8 mouse cellular contexts compared by ENCODE assay signal in the genomic region with DNA sequence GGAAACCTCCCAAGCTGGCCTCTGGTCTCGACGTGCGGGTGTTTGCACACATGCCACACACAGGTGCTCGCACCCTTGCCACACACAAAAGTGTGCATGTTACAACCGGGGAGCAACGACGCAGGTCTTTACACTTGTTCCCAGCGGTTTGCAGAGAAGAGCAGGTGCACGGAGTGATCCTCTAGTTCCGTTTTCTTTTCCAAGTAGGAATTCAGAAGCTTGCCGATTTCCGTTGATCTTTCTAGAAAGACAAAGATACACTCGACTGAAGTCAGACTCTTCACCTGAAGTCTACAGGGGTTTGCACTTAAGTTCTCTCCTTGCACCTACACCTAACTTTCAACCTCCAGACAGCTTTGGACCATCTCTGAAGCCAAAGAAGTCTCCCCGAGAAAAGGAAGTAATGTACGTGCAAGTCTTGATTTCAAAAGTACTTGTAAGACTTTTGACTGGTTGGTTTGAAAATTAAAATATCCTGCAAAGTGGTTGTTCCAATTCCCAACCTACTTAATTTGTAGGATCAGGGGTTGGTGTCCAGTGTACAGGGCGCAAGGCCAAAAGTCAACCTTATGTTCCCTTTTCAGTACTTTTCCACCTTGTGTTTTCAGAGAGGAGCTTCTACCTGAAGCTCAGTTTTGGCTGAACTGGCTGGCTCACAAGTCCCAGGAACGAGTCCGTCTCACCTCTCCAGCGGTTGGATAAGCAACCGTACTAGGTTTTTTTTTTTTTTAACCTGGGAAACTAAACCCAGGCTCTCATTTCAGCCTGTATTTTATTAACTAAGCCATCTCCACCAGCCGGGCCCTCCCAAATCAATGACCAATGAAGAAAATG. TPM values are rescaled to one million over a fixed set of nuclear protein-coding genes. Genes with fewer than 3 reads are reported as not detected.
DNase-seq lines count a peak whose midpoint lies in the region; ATAC-seq and TF ChIP-seq lines count a peak whose summit lies in the region.

No protein-coding gene starts in this region.

- H3K27ac ChIP-seq in forebrain, embryonic 14.5 days (ENCODE audit: low read depth, low read length), result peak overlapping the region; percentile 63; the same call in 1 of the 2 replicates
- peak overlapping the region; percentile 99 for H3K27ac ChIP-seq in liver, postnatal 0 days (ENCODE audit: low read depth)

- H3K4me1 ChIP-seq in E14TG2a.4 (replicated peaks; ENCODE audit: low read depth, low read length), result peaks cover 77% of the 10 kb centered on the region
- H3K4me1 ChIP-seq in forebrain, embryonic 14.5 days (ENCODE audit: control insufficient read depth, insufficient read depth, low read length), result peaks cover 23% of the 10 kb centered on the region
- H3K4me1 ChIP-seq in liver, postnatal 0 days (ENCODE audit: insufficient read depth), result peaks cover 36% of the 10 kb centered on the region

- H3K4me2 ChIP-seq in forebrain, embryonic 14.5 days (ENCODE audit: low read length), result peak overlapping the region; percentile 83
- peak overlapping the region; percentile 93 for H3K4me2 ChIP-seq in liver, postnatal 0 days (ENCODE audit: low read depth, low read length)

- 80% methylated on average over 21 of the region's 21 CpGs for WGBS in forebrain, embryonic 14.5 days
- WGBS in liver, postnatal 0 days (ENCODE audit: insufficient replicate concordance), result 58% methylated on average over 21 of the region's 21 CpGs

- no peaks in the 10 kb centered on the region for H3K9me3 ChIP-seq in E14TG2a.4 (ENCODE audit: low read length)
- no peaks in the 10 kb centered on the region for H3K9me3 ChIP-seq in forebrain, embryonic 14.5 days (replicated peaks; ENCODE audit: control insufficient read depth, low read length)
- H3K9me3 ChIP-seq in liver, postnatal 0 days (ENCODE audit: low read length), result no peaks in the 10 kb centered on the region

- H3K27me3 ChIP-seq in E14TG2a.4 (ENCODE audit: insufficient read depth, low read length), result no peaks in the 10 kb centered on the region
- no peaks in the 10 kb centered on the region for H3K27me3 ChIP-seq in forebrain, embryonic 14.5 days (replicated peaks; ENCODE audit: control insufficient read depth, insufficient read depth, low read length)
- H3K27me3 ChIP-seq in liver, postnatal 0 days (ENCODE audit: insufficient read depth, low read length), result no peaks in the 10 kb centered on the region

- ATAC-seq in forebrain, embryonic 14.5 days, result no peak
- no peak for ATAC-seq in liver, postnatal 0 days

- 0 out of 2 replicates have a peak, but pooled peaks have one; percentile 16 for TF ChIP-seq EP300 in liver, postnatal 0 days (IDR thresholded peaks at IDR 0.05; ENCODE audit: low read depth)

- intact Hi-C loops in heart, postnatal 25 days (cut with DNase I), result loop anchor here (2.0 to 10.0 kb wide), 4 partner anchors 44 to 286 kb away; a partner anchor contains a TSS

- H3K9ac ChIP-seq in forebrain, embryonic 14.5 days (ENCODE audit: low read length), result peak overlapping the region; percentile 79
- peak overlapping the region; percentile 69 for H3K9ac ChIP-seq in liver, postnatal 0 days (replicated peaks)

- peaks cover 62% of the 10 kb centered on the region for H3K36me3 ChIP-seq in E14TG2a.4 (ENCODE audit: insufficient read depth, low read length)
- peaks cover 37% of the 10 kb centered on the region for H3K36me3 ChIP-seq in forebrain, embryonic 14.5 days (ENCODE audit: control insufficient read depth, insufficient read depth, low read length)
- H3K36me3 ChIP-seq in liver, postnatal 0 days (replicated peaks; ENCODE audit: insufficient read depth, low read length), result peaks cover 18% of the 10 kb centered on the region

- TF ChIP-seq CTCF in E14TG2a.4 (conservative IDR thresholded peaks at IDR 0.05; ENCODE audit: low read length), result no peak
- TF ChIP-seq CTCF in liver, postnatal 0 days (IDR thresholded peaks at IDR 0.05; ENCODE audit: low read depth), result no peak

- H3K4me3 ChIP-seq in E14TG2a.4 (replicated peaks; ENCODE audit: low read length), result peak overlapping the region; percentile 88
- H3K4me3 ChIP-seq in forebrain, embryonic 14.5 days (ENCODE audit: low read depth, low read length), result peak overlapping the region; percentile 76
- peak overlapping the region; percentile 65 for H3K4me3 ChIP-seq in liver, postnatal 0 days (ENCODE audit: low read depth, low read length)

- DNase-seq in heart, adult 11 months, result peak; percentile 87
- DNase-seq in heart, postnatal 25 days (ENCODE audit: low spot score), result no peak
- no peak for DNase-seq in forebrain, embryonic 14.5 days (ENCODE audit: low spot score)
- DNase-seq in liver, postnatal 0 days, result no peak
- DNase-seq in adrenal gland, postnatal 36 days, result no peak
- DNase-seq in adrenal gland, postnatal 4 days (ENCODE audit: low spot score in 2 of 2), result no peak
- DNase-seq in retina, embryonic 14.5 days (ENCODE audit: low spot score), result no peak

RNA-seq across cellular contexts. Expression of a gene that starts 0.8 kb away (rescaled TPM):
- 10 to 100 TPM; 23.9 to 24.8 TPM for total RNA-seq in heart, postnatal 25 days (2021)
- polyA plus RNA-seq in forebrain, embryonic 14.5 days (2014; fragmentation: Nextera tagmentation; extraction: Ambion mirVana), result 173 and 185 TPM in 2 replicates
- polyA plus RNA-seq in liver, postnatal 0 days (2015; fragmentation: Nextera tagmentation; extraction: Ambion mirVana), result 73.3 and 78.9 TPM in 2 replicates
- 10 to 100 TPM; 63.7 to 70.9 TPM for total RNA-seq in adrenal gland, postnatal 36 days (2021)
- total RNA-seq in adrenal gland, postnatal 4 days (2021), result 100 to 1,000 TPM; 112 to 121 TPM

RNA-seq across cellular contexts. Expression of a gene that starts 2.9 kb away (rescaled TPM):
- 10 to 100 TPM; 10.7 to 12.6 TPM for total RNA-seq in heart, postnatal 25 days (2021)
- polyA plus RNA-seq in forebrain, embryonic 14.5 days (2014; fragmentation: Nextera tagmentation; extraction: Ambion mirVana), result 8.0 and 8.5 TPM in 2 replicates
- 4.6 and 5.7 TPM in 2 replicates for polyA plus RNA-seq in liver, postnatal 0 days (2015; fragmentation: Nextera tagmentation; extraction: Ambion mirVana)
- total RNA-seq in adrenal gland, postnatal 36 days (2021), result 10 to 100 TPM; 18.9 to 20.0 TPM
- 10 to 100 TPM; 20.4 to 21.9 TPM for total RNA-seq in adrenal gland, postnatal 4 days (2021)

RNA-seq across cellular contexts. Expression of a gene that starts 23.8 kb away (rescaled TPM):
- 10 to 100 TPM; 29.7 to 34.8 TPM for total RNA-seq in heart, postnatal 25 days (2021)
- polyA plus RNA-seq in forebrain, embryonic 14.5 days (2014; fragmentation: Nextera tagmentation; extraction: Ambion mirVana), result 11.0 and 12.7 TPM in 2 replicates
- 4.3 and 5.7 TPM in 2 replicates for polyA plus RNA-seq in liver, postnatal 0 days (2015; fragmentation: Nextera tagmentation; extraction: Ambion mirVana)
- total RNA-seq in adrenal gland, postnatal 36 days (2021), result 10 to 100 TPM; 46.9 to 57.9 TPM
- total RNA-seq in adrenal gland, postnatal 4 days (2021), result 10 to 100 TPM; 40.9 to 41.9 TPM

RNA-seq across cellular contexts. Expression of a gene that starts 46.2 kb away (rescaled TPM):
- total RNA-seq in heart, postnatal 25 days (2021), result 10 to 100 TPM; 78.5 to 84.7 TPM
- polyA plus RNA-seq in forebrain, embryonic 14.5 days (2014; fragmentation: Nextera tagmentation; extraction: Ambion mirVana), result 38.4 and 44.4 TPM in 2 replicates
- polyA plus RNA-seq in liver, postnatal 0 days (2015; fragmentation: Nextera tagmentation; extraction: Ambion mirVana), result 13.0 TPM in 2 replicates
- total RNA-seq in adrenal gland, postnatal 36 days (2021), result 10 to 100 TPM; 45.4 to 57.4 TPM
- total RNA-seq in adrenal gland, postnatal 4 days (2021), result 10 to 100 TPM; 61.4 to 61.9 TPM

RNA-seq across cellular contexts. Expression of a gene that starts 49.6 kb away (rescaled TPM):
- total RNA-seq in heart, postnatal 25 days (2021), result 10 to 100 TPM; 36.9 to 37.9 TPM
- polyA plus RNA-seq in forebrain, embryonic 14.5 days (2014; fragmentation: Nextera tagmentation; extraction: Ambion mirVana), result 95.0 and 113 TPM in 2 replicates
- 48.9 and 51.6 TPM in 2 replicates for polyA plus RNA-seq in liver, postnatal 0 days (2015; fragmentation: Nextera tagmentation; extraction: Ambion mirVana)
- total RNA-seq in adrenal gland, postnatal 36 days (2021), result 10 to 100 TPM; 82.3 to 86.2 TPM
- 10 to 100 TPM; 79.9 to 87.1 TPM for total RNA-seq in adrenal gland, postnatal 4 days (2021)
